Mouse (Mus musculus) brain, embryonic 14.5 days (tissue): Measurements from ENCODE around the gene H2afy.

Source experiments
- CTCF ChIP-seq: fragments of 200-500 bp; IDR thresholded peaks from 2 replicates; pipeline ENCODE4 v1.5.1; 2012; ENCODE audit warnings: inconsistent platforms, mild to moderate bottlenecking, moderate library complexity, borderline replicate concordance; ENCODE audit not compliant: insufficient read depth, insufficient read length; ENCODE audit errors: extremely low read depth
- POLR2A ChIP-seq: fragments of 200-500 bp; IDR thresholded peaks from 2 replicates; pipeline ENCODE4 v1.6.1; 2012; ENCODE audit warnings: mild to moderate bottlenecking, inconsistent platforms, borderline replicate concordance; ENCODE audit not compliant: poor library complexity, insufficient read depth, insufficient read length, severe bottlenecking; ENCODE audit errors: extremely low read depth

GRCm38 (mm10) chr13:56130544-56130943 lies 5.6 kb downstream of the H2afy start:
- TF ChIP-seq CTCF (no peak), POLR2A (no peak)
